Mouse (Mus musculus) splenic B cell, adult 2 months (primary cell): ENCODE measurements at regions not wholly inside any gene's neighbourhood (a gene's known extent, or its start where the extent isn't known, plus 50 kb on each side); places are given as distances from the start of the nearest gene placed in this dataset.
"Not testable (repeated sequence)": the region's sequence is repeated elsewhere in the genome, so short reads cannot be mapped to it uniquely, and the experiment has no call there.

Experiments used
- DNase-seq: peaks from one replicate; pipeline ENCODE4 v3.0.0-alpha.2; 2011; ENCODE audit warnings: low read depth, low spot score
- H3K27me3 ChIP-seq: 2 replicates; pipeline ENCODE4 v1.6.1; 2012; ENCODE audit warnings: mild to moderate bottlenecking, low read length, moderate library complexity, mixed read lengths; ENCODE audit not compliant: control insufficient read depth, poor library complexity, insufficient read depth, severe bottlenecking
- H3K36me3 ChIP-seq: 2 replicates; pipeline ENCODE4 v1.6.1; 2012; ENCODE audit warnings: mild to moderate bottlenecking, low read length, moderate library complexity, mixed read lengths; ENCODE audit not compliant: control insufficient read depth, poor library complexity, insufficient read depth, severe bottlenecking

DNA sequence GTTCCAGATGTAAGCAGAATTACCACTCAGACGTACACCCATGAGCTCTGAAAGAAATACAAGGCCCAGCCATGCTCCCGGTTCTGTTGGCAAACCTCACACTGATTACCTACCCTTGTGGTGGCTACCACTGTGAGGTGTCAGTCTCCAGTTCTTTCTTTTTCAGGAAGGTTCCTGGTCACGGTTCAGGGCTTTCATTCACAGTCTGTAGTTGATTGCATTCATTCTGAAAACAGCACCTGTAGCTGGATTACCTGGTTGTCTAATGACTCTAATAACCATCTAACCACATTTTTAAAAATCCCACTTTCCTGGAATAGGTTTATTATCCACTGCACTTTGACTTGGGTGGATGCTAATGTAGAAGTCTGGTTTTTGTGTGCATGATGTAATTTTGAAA, 139.8 kb upstream of the Tet2 start:
- no peaks in the 10 kb centered on the region for H3K27me3 ChIP-seq
- no peak for DNase-seq
- H3K36me3 ChIP-seq = no peaks in the 10 kb centered on the region

DNA sequence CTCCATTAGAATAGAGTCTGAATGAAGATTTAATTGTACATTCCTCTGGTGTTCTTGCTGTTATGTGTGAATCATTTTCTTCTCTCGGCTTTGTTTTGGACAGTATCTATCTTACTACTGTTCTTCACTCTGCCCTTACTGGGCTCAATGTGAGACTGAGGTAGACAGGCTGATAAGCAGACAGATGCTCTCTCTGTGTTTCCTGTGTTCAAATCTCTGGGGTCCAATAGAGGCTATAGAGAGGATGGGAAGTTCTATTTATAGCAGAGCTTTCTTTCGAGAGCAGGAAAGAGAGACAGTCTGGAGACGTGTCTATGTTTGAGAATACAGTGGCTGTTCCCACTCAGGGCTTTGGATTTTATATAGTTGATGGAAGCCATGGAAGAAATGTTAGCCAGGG, 140.5 kb upstream of the Tet2 start:
- Histone ChIP-seq H3K36me3 (no peaks in the 10 kb centered on the region), H3K27me3 (no peaks in the 10 kb centered on the region)
- no peak for DNase-seq

- DNase-seq = no peak
- Histone ChIP-seq H3K36me3 (no peaks in the 10 kb centered on the region), H3K27me3 (0 out of 2 replicates have a peak, but pooled peaks cover 2% of the 10 kb centered on the region)
Measured at GRCm38 (mm10) chr3:133694057-133694456, 149.1 kb upstream of the Tet2 start.

DNA sequence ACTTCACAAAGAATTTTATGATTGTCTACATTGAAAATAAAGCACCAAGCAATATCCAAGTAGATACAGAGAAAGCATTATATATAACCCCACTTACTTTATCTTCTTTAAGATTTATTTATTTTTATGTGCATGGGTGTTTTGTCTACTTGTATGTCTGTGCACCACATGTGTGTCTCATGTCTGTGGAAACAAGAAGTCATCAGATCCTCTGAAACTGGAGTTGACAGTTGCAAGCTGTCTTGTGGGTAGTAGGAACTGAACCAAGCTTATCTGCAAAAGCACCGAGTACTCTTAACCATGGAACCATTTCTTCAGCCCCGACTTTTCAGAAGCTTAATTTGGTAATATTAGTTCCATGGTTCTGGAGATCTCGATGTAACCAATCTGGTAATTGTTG, 151.2 kb upstream of the Tet2 start:
- no peak for DNase-seq
- Histone ChIP-seq H3K27me3 (no peaks in the 10 kb centered on the region), H3K36me3 (no peaks in the 10 kb centered on the region)

GRCm38 (mm10) chr3:133704849-133705248, 159.9 kb upstream of the Tet2 start:
- not testable (repeated sequence) for H3K27me3 ChIP-seq, DNase-seq, H3K36me3 ChIP-seq

- DNase-seq = peak; percentile 20
- H3K36me3 ChIP-seq = no peaks in the 10 kb centered on the region
- no peaks in the 10 kb centered on the region for H3K27me3 ChIP-seq
Measured at GRCm38 (mm10) chr3:133711518-133711917, 166.6 kb upstream of the Tet2 start.

- Histone ChIP-seq H3K36me3 (no peaks in the 10 kb centered on the region), H3K27me3 (no peaks in the 10 kb centered on the region)
- no peak for DNase-seq
Measured at GRCm38 (mm10) chr3:133722550-133723290, 177.8 kb upstream of the Tet2 start.

DNA sequence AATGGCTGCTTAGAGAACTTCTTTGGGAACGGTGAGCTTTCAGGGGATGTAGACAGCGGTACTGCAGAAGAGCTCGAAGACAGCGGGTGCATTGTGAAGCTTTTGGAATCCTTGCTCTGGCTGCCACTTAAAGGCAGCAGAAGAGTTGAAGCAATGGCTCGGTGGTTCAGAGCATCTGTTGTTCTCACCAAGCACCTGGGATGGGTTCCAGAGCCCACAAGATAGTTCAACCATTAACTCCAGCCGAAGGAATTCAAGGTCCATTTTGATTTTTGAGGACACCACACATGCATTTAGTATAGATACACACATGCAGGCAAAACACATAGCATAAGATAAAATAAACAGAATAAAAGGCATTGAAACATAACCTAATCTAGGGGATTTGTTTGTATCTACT, 181.9 kb upstream of the Tet2 start:
- Histone ChIP-seq H3K36me3 (no peaks in the 10 kb centered on the region), H3K27me3 (no peaks in the 10 kb centered on the region)
- DNase-seq = no peak

DNA sequence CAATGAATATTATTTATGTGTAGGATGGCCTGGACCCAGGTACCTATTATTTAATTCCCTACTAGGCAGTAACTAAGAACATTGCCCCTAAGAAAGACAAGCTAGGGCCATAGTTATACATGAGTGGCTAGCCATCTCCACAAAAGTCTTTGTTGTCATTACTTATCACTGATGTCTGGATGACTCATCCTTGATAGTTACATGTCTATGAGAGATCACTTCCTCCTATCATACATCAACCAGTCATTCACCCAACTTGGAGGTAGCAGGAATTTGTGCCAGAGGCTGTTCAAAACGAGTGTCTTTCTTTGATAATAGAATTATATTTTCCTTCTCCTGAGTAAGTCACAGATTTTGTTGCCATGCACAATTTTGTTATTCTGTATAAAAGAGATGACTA, 190.7 kb upstream of the Tet2 start:
- Histone ChIP-seq H3K36me3 (no peaks in the 10 kb centered on the region), H3K27me3 (no peaks in the 10 kb centered on the region)
- DNase-seq = no peak

GRCm38 (mm10) chr3:133738936-133739335, 194.0 kb upstream of the Tet2 start:
- no peaks in the 10 kb centered on the region for H3K27me3 ChIP-seq
- no peaks in the 10 kb centered on the region for H3K36me3 ChIP-seq
- DNase-seq = no peak

GRCm38 (mm10) chr3:133744552-133745118, 199.7 kb upstream of the Tet2 start:
- no peak for DNase-seq
- Histone ChIP-seq H3K36me3 (no peaks in the 10 kb centered on the region), H3K27me3 (no peaks in the 10 kb centered on the region)

DNA sequence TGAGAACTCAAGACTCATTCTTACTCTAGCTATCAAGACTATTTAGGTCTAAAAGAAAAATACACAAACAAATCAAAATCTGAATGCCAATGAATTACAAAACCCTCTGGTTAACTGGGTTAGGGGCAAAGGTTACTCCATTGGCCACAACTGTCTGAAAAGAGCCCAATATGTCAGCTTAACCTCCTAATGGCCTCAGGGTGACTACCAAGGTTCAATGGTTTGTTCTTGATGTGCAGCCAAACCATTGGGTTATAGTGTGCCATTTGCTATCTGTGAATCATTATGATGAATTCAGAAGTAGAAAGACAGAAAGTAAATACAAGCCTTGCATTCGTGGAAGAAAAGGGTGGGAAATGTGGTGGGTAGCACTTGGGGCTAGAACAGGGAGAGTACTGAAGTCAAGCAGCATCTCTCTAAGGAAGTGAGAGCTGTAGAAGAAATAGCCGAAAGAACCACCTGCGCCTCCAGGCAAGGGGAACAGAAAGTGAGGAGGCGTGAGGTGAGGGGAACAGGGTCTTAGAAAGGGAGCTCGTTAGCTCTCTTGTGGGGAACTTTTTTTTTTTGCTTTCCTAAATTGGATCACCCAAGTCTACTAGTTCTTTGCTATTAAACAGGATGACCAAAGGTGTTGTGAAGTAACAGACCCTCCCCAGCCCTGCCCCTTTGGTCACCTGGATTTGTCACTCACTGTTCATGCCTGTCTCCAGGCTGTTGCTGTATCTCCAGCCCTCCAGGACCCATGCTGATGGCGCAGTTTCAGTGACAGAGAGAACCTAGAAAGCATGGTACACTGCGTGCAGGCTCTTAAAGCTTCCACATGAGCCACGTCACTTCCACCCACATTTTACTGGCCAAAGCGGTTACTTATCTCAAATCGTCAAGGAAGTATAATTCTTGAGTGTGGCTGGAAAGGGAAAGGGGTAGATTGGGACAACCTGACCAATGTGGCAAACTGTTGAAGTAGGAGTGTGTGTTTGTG, 204.1 kb upstream of the Tet2 start:
- peak; percentile 73 for DNase-seq
- Histone ChIP-seq H3K27me3 (no peaks in the 10 kb centered on the region), H3K36me3 (no peaks in the 10 kb centered on the region)

GRCm38 (mm10) chr3:133750061-133750460, 205.1 kb upstream of the Tet2 start:
- no peak for DNase-seq
- Histone ChIP-seq H3K36me3 (no peaks in the 10 kb centered on the region), H3K27me3 (no peaks in the 10 kb centered on the region)

DNA sequence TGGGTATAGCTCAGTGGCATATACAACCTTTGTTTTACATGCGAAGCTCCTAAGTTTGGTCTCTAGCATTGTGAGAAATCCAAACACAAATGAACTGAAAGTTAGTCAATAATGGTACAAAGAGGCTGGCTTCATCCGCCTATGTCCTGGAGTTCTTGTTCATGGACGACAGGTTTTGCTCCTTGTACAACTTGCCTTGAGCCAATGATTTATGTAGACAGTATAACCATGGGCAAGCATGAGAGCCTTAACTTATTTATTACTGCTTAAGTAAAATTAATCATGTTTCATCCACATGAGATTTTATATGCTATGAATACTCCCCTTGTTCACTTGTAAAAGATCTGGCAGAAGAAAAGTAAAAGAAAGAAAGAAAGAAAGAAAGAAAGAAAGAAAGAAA, 205.7 kb upstream of the Tet2 start:
- no peak for DNase-seq
- no peaks in the 10 kb centered on the region for H3K36me3 ChIP-seq
- H3K27me3 ChIP-seq = no peaks in the 10 kb centered on the region

DNA sequence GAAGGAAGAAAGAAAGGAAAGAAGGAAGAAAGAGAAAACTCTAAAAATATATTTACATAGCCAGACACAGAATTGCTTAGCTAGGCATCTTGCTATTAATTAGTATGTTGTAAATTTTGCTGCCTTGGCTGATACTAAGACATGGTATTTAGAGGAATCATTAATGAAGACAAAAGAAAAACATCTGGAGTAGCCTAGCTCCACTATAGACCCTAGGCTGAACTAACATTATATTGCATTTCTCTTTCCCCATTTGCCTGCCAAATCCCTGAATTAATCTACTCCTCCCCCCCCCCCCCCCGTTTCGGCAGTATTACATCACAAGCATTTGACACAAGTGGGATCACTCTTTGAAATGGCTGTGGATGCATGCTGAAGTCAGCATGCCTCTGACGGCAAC, 206.1 kb upstream of the Tet2 start:
- H3K36me3 ChIP-seq = no peaks in the 10 kb centered on the region
- DNase-seq = no peak
- no peaks in the 10 kb centered on the region for H3K27me3 ChIP-seq
